Mouse (Mus musculus) testis, adult 2 months (tissue): ENCODE data around the gene Ptpa.

ENCODE experiments used
- CTCF ChIP-seq: fragments of 200-500 bp; IDR thresholded peaks from 2 replicates; pipeline ENCODE4 v1.5.1; 2012; ENCODE audit warnings: low read depth, mild to moderate bottlenecking, inconsistent platforms, low read length, moderate library complexity; ENCODE audit not compliant: control insufficient read depth, insufficient read depth, insufficient replicate concordance
- POLR2A ChIP-seq: fragments of 200-500 bp; IDR thresholded peaks from 2 replicates; pipeline ENCODE4 v1.6.1; 2012; ENCODE audit warnings: low read depth, mild to moderate bottlenecking, inconsistent platforms, low read length, moderate library complexity; ENCODE audit not compliant: control insufficient read depth

GRCm38 (mm10) chr2:30476241-30476640, 60.4 kb downstream of the Ptpa start:
- TF ChIP-seq POLR2A (no peak), CTCF (no peak)
